Mouse (Mus musculus) CH12.LX (cell line): ENCODE data around the gene 2700097O09Rik.
"Not testable (repeated sequence)": the region's sequence is repeated elsewhere in the genome, so short reads cannot be mapped to it uniquely, and the experiment has no call there.

Experiments used
- CTCF ChIP-seq, 2 experiments: IDR thresholded peaks in 1 of 2; conservative IDR thresholded peaks in 1 of 2; 2 replicates each; pipeline ENCODE4 v1.5.1; 2011 to 2012; ENCODE audit warnings: low read depth in 2 of 2, low read length in 2 of 2, improper control_type of control experiment in 1 of 2, inconsistent platforms in 1 of 2, mild to moderate bottlenecking in 1 of 2, moderate library complexity in 1 of 2
- MAX ChIP-seq: IDR thresholded peaks from 2 replicates; pipeline ENCODE4 v1.6.1; 2011; ENCODE audit warnings: low read length, improper control_type of control experiment
- MEF2A ChIP-seq: IDR thresholded peaks from 2 replicates; pipeline ENCODE4 v1.6.1; 2014; ENCODE audit warnings: low read depth, mild to moderate bottlenecking, inconsistent platforms, low read length, improper control_type of control experiment, borderline replicate concordance
- NRF1 ChIP-seq: IDR thresholded peaks from 2 replicates; pipeline ENCODE4 v1.6.1; 2014; ENCODE audit warnings: low read depth, mild to moderate bottlenecking, inconsistent platforms, low read length, improper control_type of control experiment, moderate library complexity
- POLR2AphosphoS2 ChIP-seq: IDR thresholded peaks from 2 replicates; pipeline ENCODE4 v1.6.1; 2011; ENCODE audit warnings: low read depth, low read length, improper control_type of control experiment
- SMC3 ChIP-seq: IDR thresholded peaks from 2 replicates; pipeline ENCODE4 v1.6.1; 2011; ENCODE audit warnings: low read depth, low read length, improper control_type of control experiment
- ZC3H11A ChIP-seq: IDR thresholded peaks from 2 replicates; pipeline ENCODE4 v1.6.1; 2012; ENCODE audit warnings: low read depth, mild to moderate bottlenecking, inconsistent platforms, low read length, improper control_type of control experiment

DNA sequence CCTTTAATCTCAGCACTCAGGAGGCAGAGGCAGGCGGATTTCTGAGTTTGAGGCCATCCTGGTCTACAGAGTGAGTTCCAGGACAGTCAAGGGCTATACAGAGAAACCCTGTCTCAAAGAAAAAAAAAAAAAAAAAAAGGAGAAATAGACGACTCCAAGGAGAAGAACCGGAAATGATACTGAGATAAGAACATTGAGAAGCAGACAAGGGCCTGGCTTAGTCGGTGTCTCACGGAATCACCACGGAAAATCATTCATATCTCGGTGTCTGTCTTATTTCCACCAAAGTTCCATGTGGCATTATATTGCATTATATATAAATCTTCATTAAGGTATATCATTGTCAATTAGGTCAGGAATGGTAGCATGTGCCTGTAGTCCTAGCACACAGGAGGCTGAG lies 77.4 kb downstream of the 2700097O09Rik start:
- TF ChIP-seq NRF1; MEF2A; ZC3H11A; SMC3; MAX; CTCF (conservative IDR thresholded peaks at IDR 0.05 in 1 of 2, IDR thresholded peaks at IDR 0.05 in 1 of 2; ENCODE audit: low read depth in 2 of 2, low read length in 2 of 2); POLR2AphosphoS2: not testable (repeated sequence)
